Mouse (Mus musculus): Measurements from ENCODE around the gene Bbs10. TPM values are rescaled to one million over a fixed set of nuclear protein-coding genes. Genes with fewer than 3 reads are reported as not detected.

Bbs10 gene
- polyA plus RNA-seq (2016; fragmentation: Nextera tagmentation; extraction: Ambion mirVana): 7.5 and 7.7 TPM in 2 replicates

GRCm38 (mm10) chr10:111298140-111299098, at the start of gene Bbs10:
Gene Bbs10 (plus strand): TSS chr10:111298679.
- peak; percentile 98 for ATAC-seq (ENCODE audit: insufficient number of reproducible peaks, insufficient read depth, low FRiP score, low TSS enrichment)
- 0 out of 2 replicates have a peak, but pooled peaks cover under 1% of the 10 kb centered on the region for H3K36me3 ChIP-seq
- no peaks in the 10 kb centered on the region for H3K27me3 ChIP-seq
- WGBS: under 1% methylated on average over 54 of the region's 54 CpGs
- H3K9ac ChIP-seq: peak within 1 kb of the TSS; percentile 68
- H3K4me1 ChIP-seq: no peaks in the 10 kb centered on the region
- peak within 1 kb of the TSS; percentile 74 for H3K4me3 ChIP-seq
- peak within 1 kb of the TSS; percentile 86 for H3K27ac ChIP-seq
- peak within 1 kb of the TSS; percentile 57 for H3K4me2 ChIP-seq (replicated peaks)
- no peaks in the 10 kb centered on the region for H3K9me3 ChIP-seq

GRCm38 (mm10) chr10:111250192-111250591, 48.3 kb upstream of the Bbs10 start:
- Histone ChIP-seq H3K4me2 (replicated peaks) (no peak overlapping the region), H3K9me3 (no peaks in the 10 kb centered on the region), H3K4me1 (no peaks in the 10 kb centered on the region), H3K27ac (no peak overlapping the region), H3K4me3 (no peak overlapping the region), H3K9ac (no peak overlapping the region), H3K36me3 (no peaks in the 10 kb centered on the region), H3K27me3 (no peaks in the 10 kb centered on the region)
- no peak for ATAC-seq (ENCODE audit: insufficient number of reproducible peaks, insufficient read depth, low FRiP score, low TSS enrichment)
- 87% methylated on average over 4 of the region's 4 CpGs for WGBS

- Histone ChIP-seq H3K27ac (no peak overlapping the region), H3K27me3 (no peaks in the 10 kb centered on the region), H3K4me1 (no peaks in the 10 kb centered on the region), H3K9ac (no peak overlapping the region), H3K9me3 (no peaks in the 10 kb centered on the region), H3K4me3 (no peak overlapping the region), H3K36me3 (no peaks in the 10 kb centered on the region), H3K4me2 (replicated peaks) (no peak overlapping the region)
- ATAC-seq (ENCODE audit: insufficient number of reproducible peaks, insufficient read depth, low FRiP score, low TSS enrichment): no peak
- 70% methylated on average over 5 of the region's 5 CpGs for WGBS
Observed at GRCm38 (mm10) chr10:111251666-111252065, 46.8 kb upstream of the Bbs10 start.

- H3K4me2 ChIP-seq (replicated peaks): no peak overlapping the region
- no peaks in the 10 kb centered on the region for H3K4me1 ChIP-seq
- no peak for ATAC-seq (ENCODE audit: insufficient number of reproducible peaks, insufficient read depth, low FRiP score, low TSS enrichment)
- no peaks in the 10 kb centered on the region for H3K36me3 ChIP-seq
- H3K9ac ChIP-seq: no peak overlapping the region
- H3K27ac ChIP-seq: no peak overlapping the region
- WGBS: 92% methylated on average over 6 of the region's 6 CpGs
- H3K4me3 ChIP-seq: no peak overlapping the region
- no peaks in the 10 kb centered on the region for H3K27me3 ChIP-seq
- no peaks in the 10 kb centered on the region for H3K9me3 ChIP-seq
Observed at GRCm38 (mm10) chr10:111255228-111255627, 43.3 kb upstream of the Bbs10 start.

- Histone ChIP-seq H3K4me1 (no peaks in the 10 kb centered on the region), H3K9ac (no peak overlapping the region), H3K9me3 (no peaks in the 10 kb centered on the region), H3K27me3 (no peaks in the 10 kb centered on the region), H3K27ac (no peak overlapping the region), H3K4me3 (no peak overlapping the region), H3K36me3 (no peaks in the 10 kb centered on the region), H3K4me2 (replicated peaks) (no peak overlapping the region)
- ATAC-seq (ENCODE audit: insufficient number of reproducible peaks, insufficient read depth, low FRiP score, low TSS enrichment): no peak
- WGBS: 83% methylated on average over 3 of the region's 3 CpGs
Observed at GRCm38 (mm10) chr10:111256156-111256555, 42.3 kb upstream of the Bbs10 start.

GRCm38 (mm10) chr10:111257358-111257757, 41.1 kb upstream of the Bbs10 start:
- no peak overlapping the region for H3K27ac ChIP-seq
- H3K9me3 ChIP-seq: no peaks in the 10 kb centered on the region
- H3K4me3 ChIP-seq: no peak overlapping the region
- 94% methylated on average over 3 of the region's 3 CpGs for WGBS
- ATAC-seq (ENCODE audit: insufficient number of reproducible peaks, insufficient read depth, low FRiP score, low TSS enrichment): no peak
- no peaks in the 10 kb centered on the region for H3K4me1 ChIP-seq
- no peak overlapping the region for H3K9ac ChIP-seq
- H3K36me3 ChIP-seq: no peaks in the 10 kb centered on the region
- H3K4me2 ChIP-seq (replicated peaks): no peak overlapping the region
- no peaks in the 10 kb centered on the region for H3K27me3 ChIP-seq

- H3K4me1 ChIP-seq: no peaks in the 10 kb centered on the region
- no peak overlapping the region for H3K9ac ChIP-seq
- no peak overlapping the region for H3K27ac ChIP-seq
- H3K36me3 ChIP-seq: no peaks in the 10 kb centered on the region
- no peaks in the 10 kb centered on the region for H3K9me3 ChIP-seq
- ATAC-seq (ENCODE audit: insufficient number of reproducible peaks, insufficient read depth, low FRiP score, low TSS enrichment): no peak
- H3K27me3 ChIP-seq: no peaks in the 10 kb centered on the region
- no peak overlapping the region for H3K4me3 ChIP-seq
- 78% methylated on average over 3 of the region's 3 CpGs for WGBS
- H3K4me2 ChIP-seq (replicated peaks): no peak overlapping the region
Observed at GRCm38 (mm10) chr10:111258256-111258655, 40.2 kb upstream of the Bbs10 start.

- no peaks in the 10 kb centered on the region for H3K27me3 ChIP-seq
- no peaks in the 10 kb centered on the region for H3K4me1 ChIP-seq
- ATAC-seq (ENCODE audit: insufficient number of reproducible peaks, insufficient read depth, low FRiP score, low TSS enrichment): no peak
- H3K9me3 ChIP-seq: no peaks in the 10 kb centered on the region
- no peak overlapping the region for H3K9ac ChIP-seq
- no peak overlapping the region for H3K4me3 ChIP-seq
- H3K36me3 ChIP-seq: peaks cover 23% of the 10 kb centered on the region
- H3K4me2 ChIP-seq (replicated peaks): no peak overlapping the region
- no peak overlapping the region for H3K27ac ChIP-seq
- 91% methylated on average over 15 of the region's 15 CpGs for WGBS
Observed at GRCm38 (mm10) chr10:111271687-111272086, 26.8 kb upstream of the Bbs10 start.

- H3K4me2 ChIP-seq (replicated peaks): no peak overlapping the region
- no peaks in the 10 kb centered on the region for H3K27me3 ChIP-seq
- no peaks in the 10 kb centered on the region for H3K4me1 ChIP-seq
- H3K4me3 ChIP-seq: no peak overlapping the region
- ATAC-seq (ENCODE audit: insufficient number of reproducible peaks, insufficient read depth, low FRiP score, low TSS enrichment): no peak
- H3K9ac ChIP-seq: no peak overlapping the region
- WGBS: 82% methylated on average over 11 of the region's 11 CpGs
- H3K36me3 ChIP-seq: peaks cover 23% of the 10 kb centered on the region
- no peaks in the 10 kb centered on the region for H3K9me3 ChIP-seq
- H3K27ac ChIP-seq: no peak overlapping the region
Observed at GRCm38 (mm10) chr10:111272905-111273304, 25.6 kb upstream of the Bbs10 start.

GRCm38 (mm10) chr10:111273463-111274088, 24.9 kb upstream of the Bbs10 start:
- H3K4me3 ChIP-seq: no peak overlapping the region
- 65% methylated on average over 5 of the region's 5 CpGs for WGBS
- H3K27ac ChIP-seq: no peak overlapping the region
- no peaks in the 10 kb centered on the region for H3K4me1 ChIP-seq
- no peaks in the 10 kb centered on the region for H3K9me3 ChIP-seq
- peaks cover 23% of the 10 kb centered on the region for H3K36me3 ChIP-seq
- no peak overlapping the region for H3K4me2 ChIP-seq (replicated peaks)
- H3K27me3 ChIP-seq: no peaks in the 10 kb centered on the region
- no peak for ATAC-seq (ENCODE audit: insufficient number of reproducible peaks, insufficient read depth, low FRiP score, low TSS enrichment)
- no peak overlapping the region for H3K9ac ChIP-seq

GRCm38 (mm10) chr10:111275822-111276221, 22.7 kb upstream of the Bbs10 start:
- H3K27me3 ChIP-seq: no peaks in the 10 kb centered on the region
- H3K4me2 ChIP-seq (replicated peaks): no peak overlapping the region
- no peaks in the 10 kb centered on the region for H3K4me1 ChIP-seq
- 88% methylated on average over 2 of the region's 2 CpGs for WGBS
- H3K4me3 ChIP-seq: no peak overlapping the region
- peaks cover 21% of the 10 kb centered on the region for H3K36me3 ChIP-seq
- H3K9me3 ChIP-seq: no peaks in the 10 kb centered on the region
- no peak for ATAC-seq (ENCODE audit: insufficient number of reproducible peaks, insufficient read depth, low FRiP score, low TSS enrichment)
- no peak overlapping the region for H3K27ac ChIP-seq
- no peak overlapping the region for H3K9ac ChIP-seq

GRCm38 (mm10) chr10:111297631-111298030, 848 bp upstream of the Bbs10 start:
- Histone ChIP-seq H3K27ac (no peak overlapping the region), H3K4me1 (no peaks in the 10 kb centered on the region), H3K9ac (no peak overlapping the region), H3K9me3 (no peaks in the 10 kb centered on the region), H3K4me2 (replicated peaks) (peak overlapping the region; percentile 57), H3K4me3 (peak overlapping the region; percentile 74; the same call in 1 of the 2 replicates), H3K27me3 (no peaks in the 10 kb centered on the region), H3K36me3 (0 out of 2 replicates have a peak, but pooled peaks cover 3% of the 10 kb centered on the region)
- no peak for ATAC-seq (ENCODE audit: insufficient number of reproducible peaks, insufficient read depth, low FRiP score, low TSS enrichment)
- whole genome bisulfite sequencing: 43% methylated on average over 6 of the region's 6 CpGs

Data from embryonic facial prominence, embryonic 12.5 days (tissue).